Mouse (Mus musculus) C2C12 (cell line): ENCODE measurements around the gene Ubtf.
A peak's percentile ranks its signal among the peaks of the same experiment; 100 is the strongest.

ENCODE experiments used
- CEBPB ChIP-seq: IDR thresholded peaks from one replicate; pipeline ENCODE4 v1.6.1; 2011; ENCODE audit warnings: low read depth, mild to moderate bottlenecking, control low read depth, moderate library complexity
- CTCF ChIP-seq: IDR thresholded peaks from one replicate; pipeline ENCODE4 v1.5.1; 2011; ENCODE audit not compliant: control insufficient read depth, insufficient read depth, insufficient read length
- FOSL1 ChIP-seq: IDR thresholded peaks from one replicate; pipeline ENCODE4 v1.8.0; 2011; ENCODE audit warnings: mild to moderate bottlenecking, low read length; ENCODE audit not compliant: poor library complexity, insufficient read depth, severe bottlenecking
- MAX ChIP-seq: IDR thresholded peaks from one replicate; pipeline ENCODE4 v1.6.1; 2011; ENCODE audit warnings: mild to moderate bottlenecking, control low read depth
- MYOD1 ChIP-seq: IDR thresholded peaks from one replicate; pipeline ENCODE4 v1.6.1; 2011; ENCODE audit warnings: low read depth; ENCODE audit not compliant: control insufficient read depth, insufficient read length
- MYOG ChIP-seq: IDR thresholded peaks from one replicate; pipeline ENCODE4 v1.6.1; 2011; ENCODE audit not compliant: control insufficient read depth, insufficient read length; ENCODE audit errors: extremely low read depth
- USF1 ChIP-seq: IDR thresholded peaks from one replicate; pipeline ENCODE4 v1.6.1; 2011; ENCODE audit warnings: low read depth, mild to moderate bottlenecking, control low read depth, moderate library complexity

DNA sequence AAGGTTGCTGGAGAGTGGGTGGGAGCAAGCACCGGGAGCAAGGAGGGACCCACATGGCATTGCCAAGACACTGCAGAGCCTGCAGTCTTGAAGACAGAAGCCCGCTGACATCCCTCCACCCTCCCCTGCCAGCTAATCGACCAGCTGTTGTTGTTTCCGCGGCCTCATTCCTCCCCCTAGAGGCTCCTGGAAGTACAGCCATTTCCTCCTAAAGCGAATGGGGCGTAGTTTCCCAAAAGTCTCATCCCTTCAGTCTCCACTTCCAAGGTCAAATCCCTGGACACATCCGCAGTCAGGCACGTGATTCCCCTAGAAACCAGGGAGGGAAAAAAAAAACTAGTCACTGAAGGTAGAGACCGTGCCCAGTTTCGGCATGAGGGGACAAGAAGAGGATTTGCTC is 52.1 kb downstream of the Ubtf start:
- TF ChIP-seq MAX (peak; percentile 38), CTCF (peak; percentile 38), CEBPB (no peak), USF1 (peak; percentile 54), MYOD1 (peak; percentile 49), FOSL1 (no peak), MYOG (no peak)
